Mouse (Mus musculus) myocyte (in vitro differentiated cells): ENCODE data around the gene Gm43064.
"Not testable (repeated sequence)": the region's sequence is repeated elsewhere in the genome, so short reads cannot be mapped to it uniquely, and the experiment has no call there.

Source experiments
- E2F4 ChIP-seq: IDR thresholded peaks from one replicate; pipeline ENCODE4 v1.6.1; 2011; ENCODE audit warnings: mild to moderate bottlenecking, control low read depth, moderate library complexity; ENCODE audit not compliant: insufficient read depth
- MAX ChIP-seq: IDR thresholded peaks from one replicate; pipeline ENCODE4 v1.6.1; 2011; ENCODE audit warnings: low read depth, mild to moderate bottlenecking, control low read depth
- MYOG ChIP-seq, 3 experiments: IDR thresholded peaks; one replicate each; pipeline ENCODE4 v1.6.1; 2011; ENCODE audit warnings: control low read depth in 2 of 3, low read depth in 2 of 3, mild to moderate bottlenecking in 2 of 3; ENCODE audit not compliant: insufficient read length in 2 of 3, control insufficient read depth in 1 of 3, insufficient read depth in 1 of 3
- POLR2A ChIP-seq: IDR thresholded peaks from one replicate; pipeline ENCODE4 v1.6.1; 2011; ENCODE audit warnings: low read depth, mild to moderate bottlenecking, control low read depth, moderate library complexity; ENCODE audit not compliant: insufficient read length
- REST ChIP-seq: IDR thresholded peaks from one replicate; pipeline ENCODE4 v1.6.1; 2011; ENCODE audit warnings: mild to moderate bottlenecking, control low read depth, moderate library complexity; ENCODE audit not compliant: insufficient read depth, insufficient read length
- TCF12 ChIP-seq: IDR thresholded peaks from one replicate; pipeline ENCODE4 v1.6.1; 2011; ENCODE audit warnings: mild to moderate bottlenecking, control low read depth; ENCODE audit not compliant: poor library complexity, insufficient read depth, severe bottlenecking

GRCm38 (mm10) chr3:103792111-103792406, 17.3 kb upstream of the Gm43064 start:
- not testable (repeated sequence) for TF ChIP-seq REST; MYOG (IDR thresholded peaks at IDR 0.05; ENCODE audit: control insufficient read depth in 1 of 3, insufficient read depth in 1 of 3, insufficient read length in 2 of 3, low read depth in 2 of 3); POLR2A; TCF12; E2F4; MAX
